9 mouse cellular contexts compared by ENCODE assay signal in the genomic region with DNA sequence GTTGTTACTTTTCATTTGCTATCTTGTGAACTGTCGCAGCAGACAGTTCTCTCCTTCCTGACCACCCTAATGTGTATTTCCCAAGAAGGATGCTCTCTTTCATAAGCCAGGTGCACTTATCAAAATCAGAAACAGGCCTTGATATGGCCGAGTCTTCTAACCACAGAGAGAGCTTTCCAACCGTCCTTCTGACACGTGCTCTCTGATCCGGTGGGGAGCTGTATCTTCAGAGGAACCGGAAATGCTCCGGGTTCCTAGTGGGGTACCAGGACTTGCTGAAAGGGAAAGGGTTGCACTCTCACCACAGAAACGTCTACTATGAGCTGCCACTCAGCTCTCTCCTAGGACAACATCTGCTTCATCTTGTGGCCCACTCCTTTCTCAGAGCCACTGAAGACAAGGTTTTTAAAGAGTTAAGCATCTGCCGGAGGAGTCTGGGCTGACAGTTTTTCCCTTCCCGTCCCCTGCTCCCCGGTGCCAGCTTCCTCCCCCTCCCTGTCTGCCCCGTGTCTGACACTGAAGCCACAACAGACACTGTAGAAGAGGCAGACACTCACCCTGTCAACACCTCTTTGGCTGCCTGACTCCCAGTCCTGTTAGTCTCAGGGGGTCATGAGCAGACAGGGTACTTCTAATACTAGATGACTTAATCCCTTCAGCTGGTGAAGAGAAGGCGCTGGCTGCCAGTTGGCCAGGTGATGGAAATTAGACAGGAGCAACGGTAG.
DNase-seq lines count a peak whose midpoint lies in the region; ATAC-seq and TF ChIP-seq lines count a peak whose summit lies in the region.
"Had no signal": no experiment of that assay in that cellular context is flagged by ENCODE, and none has a peak within 500 bp of the region (broad histone marks: within the 10 kb centered on the region; RNA-seq: fewer than 3 reads in every experiment).

No protein-coding gene starts in this region.

- no peak overlapping the region for H3K9ac ChIP-seq in heart, embryonic 15.5 days

- no peak for TF ChIP-seq CTCF in brain, embryonic 14.5 days (IDR thresholded peaks at IDR 0.05; ENCODE audit: borderline replicate concordance, extremely low read depth, insufficient read depth, insufficient read length)
- no peak for TF ChIP-seq CTCF in thymus, adult 2 months (IDR thresholded peaks at IDR 0.05; ENCODE audit: borderline replicate concordance, control insufficient read depth, extremely low read depth, insufficient read depth, low read length, poor library complexity)

- no peaks in the 10 kb centered on the region for H3K36me3 ChIP-seq in heart, embryonic 15.5 days
- no peaks in the 10 kb centered on the region for H3K36me3 ChIP-seq in limb, embryonic 10.5 days
- no peaks in the 10 kb centered on the region for H3K36me3 ChIP-seq in thymus, adult 2 months (ENCODE audit: control insufficient read depth, insufficient read depth, low read length)

- peaks cover 11% of the 10 kb centered on the region for H3K4me1 ChIP-seq in heart, embryonic 15.5 days (replicated peaks)
- H3K4me1 ChIP-seq in limb, embryonic 10.5 days: peaks cover 10% of the 10 kb centered on the region
- H3K4me1 ChIP-seq in thymus, adult 2 months (replicated peaks; ENCODE audit: control insufficient read depth, insufficient read depth, low read length): peaks cover 54% of the 10 kb centered on the region

- intact Hi-C loops in left cerebral cortex, postnatal 14 days (cut with DNase I): no loop called here

- no peak for TF ChIP-seq POLR2A in brain, embryonic 14.5 days (IDR thresholded peaks at IDR 0.05; ENCODE audit: borderline replicate concordance, extremely low read depth, insufficient read depth, insufficient read length, poor library complexity, severe bottlenecking)
- 0 out of 2 replicates have a peak, but pooled peaks have one; percentile 17 for TF ChIP-seq POLR2A in thymus, adult 2 months (IDR thresholded peaks at IDR 0.05; ENCODE audit: control insufficient read depth, extremely low read depth, insufficient read depth, low read length, poor library complexity)

- ATAC-seq in heart, embryonic 15.5 days (replicated peaks; ENCODE audit: insufficient number of reproducible peaks, insufficient read depth, low FRiP score, low read depth): peak; percentile 84

- 9% methylated on average over 14 of the region's 14 CpGs for WGBS in heart, embryonic 15.5 days
- 37% methylated on average over 14 of the region's 14 CpGs for WGBS in limb, embryonic 10.5 days
- WGBS in thymus, adult 2 months: 5% methylated on average over 14 of the region's 14 CpGs

- no peaks in the 10 kb centered on the region for H3K9me3 ChIP-seq in heart, embryonic 15.5 days (replicated peaks)
- H3K9me3 ChIP-seq in limb, embryonic 10.5 days (replicated peaks): no peaks in the 10 kb centered on the region

- peaks cover 25% of the 10 kb centered on the region for H3K27me3 ChIP-seq in heart, embryonic 15.5 days
- H3K27me3 ChIP-seq in limb, embryonic 10.5 days (ENCODE audit: low read depth, poor library complexity, severe bottlenecking): peaks cover 25% of the 10 kb centered on the region; the same call in 1 of the 2 replicates
- H3K27me3 ChIP-seq in thymus, adult 2 months (ENCODE audit: control insufficient read depth, insufficient read depth, low read length): no peaks in the 10 kb centered on the region

- H3K27ac ChIP-seq in heart, embryonic 15.5 days: peak overlapping the region; percentile 46; the same call in 1 of the 2 replicates
- peak overlapping the region; percentile 25; the same call in 1 of the 2 replicates for H3K27ac ChIP-seq in limb, embryonic 10.5 days
- H3K27ac ChIP-seq in thymus, adult 2 months (ENCODE audit: control insufficient read depth, insufficient read depth, low read length): peak overlapping the region; percentile 75

- peak overlapping the region; percentile 43 for H3K4me2 ChIP-seq in heart, embryonic 15.5 days

- no peak for DNase-seq in heart, adult 11 months
- peak; percentile 29 for DNase-seq in brain, embryonic 14.5 days (ENCODE audit: low read depth)
- DNase-seq in limb, embryonic 10.5 days (ENCODE audit: low spot score): no peak
- DNase-seq in thymus, adult 2 months: peak; percentile 79
- DNase-seq in left cerebral cortex, postnatal 14 days (ENCODE audit: low spot score in 2 of 2): no peak
- DNase-seq in adrenal gland, adult 8-10 months: no peak
- DNase-seq in kidney, postnatal 10 days: no peak
- DNase-seq: cerebellum, adult 11-12 months had no signal

- no peak overlapping the region for H3K4me3 ChIP-seq in heart, embryonic 15.5 days
- H3K4me3 ChIP-seq in limb, embryonic 10.5 days: no peak overlapping the region
- 0 out of 2 replicates have a peak overlapping the region, but pooled peaks have one; percentile 0 for H3K4me3 ChIP-seq in thymus, adult 2 months (ENCODE audit: control insufficient read depth, insufficient read depth, low read length)

Comparison
In these comparisons a context has a peak if more than half of its experiments do, and no peak if none do; other contexts are left out.
1. H3K27ac ChIP-seq: peak in every context shown above with its lines; median percentile 75 in thymus, adult 2 months; 46 in heart, embryonic 15.5 days; 25 in limb, embryonic 10.5 days.
2. DNase-seq: peak in brain, embryonic 14.5 days (single experiment) and thymus, adult 2 months (single experiment); none in heart, adult 11 months (single experiment), limb, embryonic 10.5 days (single experiment), left cerebral cortex, postnatal 14 days (0 of 2), adrenal gland, adult 8-10 months (single experiment) and kidney, postnatal 10 days (single experiment).